Mouse (Mus musculus) urinary bladder, adult 18-20 months (tissue): ENCODE data around the gene Fermt2.

ENCODE experiments used
- DNase-seq, 2 experiments: peaks; one replicate each; pipeline ENCODE4 v3.0.0; 2022; ENCODE audit warnings: low spot score in 2 of 2, mixed read lengths in 2 of 2

The Fermt2 gene

GRCm38 (mm10) chr14:45464036-45465035 lies 65.6 kb downstream of the Fermt2 start:
- no peak for DNase-seq

DNA sequence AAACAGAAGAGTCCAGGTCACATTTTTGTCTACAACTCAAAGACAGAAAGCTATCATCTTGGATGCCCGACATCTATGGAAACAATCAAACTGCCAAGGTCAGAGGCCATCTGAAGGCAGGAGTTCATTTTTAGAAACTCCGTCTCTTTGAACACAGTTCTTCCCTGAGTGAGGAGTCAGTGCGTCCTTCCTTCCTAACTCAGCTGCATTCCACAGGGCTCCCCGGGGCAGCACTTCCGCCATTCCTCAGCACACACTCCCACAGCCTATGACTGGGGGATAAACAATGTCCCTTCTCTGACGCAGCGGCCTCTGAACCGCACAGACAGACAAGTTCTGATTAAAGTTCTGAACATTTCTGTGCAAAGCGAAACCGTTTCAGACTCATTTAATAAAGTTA lies 66.3 kb downstream of the Fermt2 start:
- DNase-seq, result peak in 1 of 2 experiments; percentile 24

GRCm38 (mm10) chr14:45462875-45463475 lies 66.9 kb downstream of the Fermt2 start:
- DNase-seq, result no peak

- no peak for DNase-seq
Measured at GRCm38 (mm10) chr14:45462374-45462773, 67.5 kb downstream of the Fermt2 start.

GRCm38 (mm10) chr14:45461945-45462344 lies 68.0 kb downstream of the Fermt2 start:
- no peak for DNase-seq

- no peak for DNase-seq
Measured at GRCm38 (mm10) chr14:45460491-45460890, 69.4 kb downstream of the Fermt2 start.

GRCm38 (mm10) chr14:45459877-45460276 lies 70.0 kb downstream of the Fermt2 start:
- no peak for DNase-seq

GRCm38 (mm10) chr14:45457003-45457402 lies 72.9 kb downstream of the Fermt2 start:
- no peak for DNase-seq

- DNase-seq, result no peak
Measured at GRCm38 (mm10) chr14:45456502-45456846, 73.4 kb downstream of the Fermt2 start.

GRCm38 (mm10) chr14:45455651-45456501 lies 74.0 kb downstream of the Fermt2 start:
- DNase-seq, result no peak

GRCm38 (mm10) chr14:45453538-45454233 lies 76.2 kb downstream of the Fermt2 start:
- DNase-seq, result no peak

GRCm38 (mm10) chr14:45452861-45453512 lies 76.9 kb downstream of the Fermt2 start:
- no peak for DNase-seq

DNA sequence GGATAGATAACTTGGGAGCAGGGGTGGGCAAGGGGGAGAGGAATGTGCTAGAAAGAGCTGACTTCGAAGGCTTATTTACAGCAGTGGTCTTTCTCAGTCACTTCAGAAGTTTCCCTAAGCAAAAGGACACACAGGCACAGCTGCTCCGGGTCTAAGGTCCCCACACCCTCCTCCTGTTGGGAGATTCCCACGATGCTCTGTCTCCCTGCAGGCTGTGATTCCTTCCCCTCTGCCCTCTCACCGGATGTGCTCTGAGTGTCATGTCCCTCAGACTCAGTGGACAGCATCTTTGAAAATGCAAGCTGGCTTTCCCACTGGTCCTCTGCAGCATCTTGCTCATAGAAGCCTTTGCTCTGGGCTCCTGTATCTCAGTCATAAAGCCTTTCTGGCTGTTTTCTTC lies 77.8 kb downstream of the Fermt2 start:
- DNase-seq, result no peak

DNA sequence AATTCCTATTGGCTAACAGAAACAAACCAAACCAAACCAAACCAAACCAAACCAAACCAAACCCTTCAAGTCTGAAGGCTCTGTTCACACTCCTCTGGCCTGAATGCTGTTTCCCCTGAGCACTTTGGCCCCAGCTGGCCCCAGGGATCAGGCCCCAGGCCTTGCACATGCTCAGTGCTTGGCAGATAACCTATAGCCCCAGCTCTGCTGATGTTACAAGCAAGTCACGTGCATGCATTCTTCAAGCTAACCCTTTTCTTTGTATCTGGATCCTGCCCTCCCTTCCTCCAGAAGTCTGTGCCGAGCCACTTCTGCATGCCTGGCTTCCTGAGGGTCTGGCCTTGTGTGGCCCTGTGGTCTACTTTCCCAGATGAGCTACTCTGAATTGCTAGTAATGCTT lies 78.8 kb downstream of the Fermt2 start:
- DNase-seq, result no peak

DNA sequence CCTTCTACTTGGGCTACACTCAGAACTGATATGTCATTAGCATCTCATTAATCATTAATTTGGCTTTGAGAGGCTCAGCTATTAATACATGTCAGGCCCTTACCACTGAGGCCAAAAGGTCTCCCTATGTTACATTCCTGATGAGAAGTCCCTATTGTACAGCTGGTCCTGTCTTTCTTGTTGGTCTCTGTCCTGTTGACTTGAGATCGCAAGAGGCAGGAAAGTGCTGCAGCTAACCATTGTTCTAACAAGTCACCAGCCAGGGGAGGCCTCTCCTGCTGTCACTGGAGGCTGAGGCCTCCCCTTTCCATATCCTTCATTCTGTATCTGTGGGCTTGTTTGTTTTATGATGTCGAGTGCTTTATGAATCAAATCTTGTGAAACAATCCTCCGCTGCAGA lies 83.1 kb downstream of the Fermt2 start:
- no peak for DNase-seq

DNA sequence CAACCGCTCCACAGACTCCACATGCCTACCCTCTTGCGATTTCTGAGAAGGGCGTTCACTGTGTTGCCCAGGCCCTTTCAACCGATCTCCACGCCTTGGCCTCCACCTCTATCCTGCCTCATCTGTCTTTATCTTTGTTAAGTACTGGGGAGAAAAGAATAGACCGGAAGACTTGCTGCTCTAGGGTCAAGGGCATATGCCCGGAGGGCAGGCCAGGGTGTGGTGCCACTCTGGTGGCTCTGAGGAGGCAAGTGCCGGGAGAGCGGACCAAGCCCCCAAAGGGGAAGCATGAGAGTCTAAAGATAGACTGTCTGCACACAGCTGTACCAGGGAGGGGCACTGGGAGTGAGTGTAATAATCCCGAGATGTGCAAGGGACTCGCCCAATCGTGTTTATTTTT lies 84.5 kb downstream of the Fermt2 start:
- no peak for DNase-seq

- DNase-seq, result no peak
Measured at GRCm38 (mm10) chr14:45444870-45445269, 85.0 kb downstream of the Fermt2 start.

DNA sequence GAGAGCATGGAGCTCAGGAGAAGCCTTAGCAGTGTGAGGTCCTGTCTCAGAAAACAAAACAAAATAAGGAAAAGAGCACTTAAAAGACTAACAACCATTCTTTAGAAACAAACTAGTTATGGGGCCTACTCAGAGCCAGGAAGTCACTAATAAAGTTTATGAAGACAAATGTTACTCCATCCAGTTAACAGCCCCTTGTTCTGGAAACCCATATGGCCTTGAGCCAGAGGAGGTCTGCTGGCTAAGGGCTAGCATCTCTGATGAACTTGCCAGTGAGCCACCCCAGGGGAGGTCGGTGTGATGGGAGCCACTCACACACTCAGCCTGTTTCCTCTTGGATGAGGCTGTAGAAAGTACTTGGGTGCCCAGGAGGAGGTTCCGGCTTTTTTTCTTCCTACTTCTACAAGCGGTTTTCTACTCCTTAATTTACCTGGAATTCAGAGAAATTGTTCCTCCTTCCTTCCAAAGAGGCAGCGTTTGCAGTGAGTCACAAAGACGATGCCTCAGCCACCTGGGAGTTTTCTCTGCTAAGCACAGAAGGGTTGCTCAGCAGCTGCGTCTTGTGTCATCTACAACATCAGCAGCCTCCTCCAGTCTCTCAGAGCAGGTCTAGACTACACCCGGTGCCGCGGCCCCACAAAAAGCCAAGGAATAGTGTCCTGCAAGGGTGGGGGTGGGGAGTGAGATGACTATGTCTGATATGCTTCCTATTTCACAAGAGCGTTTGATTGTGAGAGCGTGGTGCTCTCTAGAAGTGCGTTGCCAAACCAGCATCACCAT lies 86.9 kb downstream of the Fermt2 start:
- DNase-seq, result no peak

DNA sequence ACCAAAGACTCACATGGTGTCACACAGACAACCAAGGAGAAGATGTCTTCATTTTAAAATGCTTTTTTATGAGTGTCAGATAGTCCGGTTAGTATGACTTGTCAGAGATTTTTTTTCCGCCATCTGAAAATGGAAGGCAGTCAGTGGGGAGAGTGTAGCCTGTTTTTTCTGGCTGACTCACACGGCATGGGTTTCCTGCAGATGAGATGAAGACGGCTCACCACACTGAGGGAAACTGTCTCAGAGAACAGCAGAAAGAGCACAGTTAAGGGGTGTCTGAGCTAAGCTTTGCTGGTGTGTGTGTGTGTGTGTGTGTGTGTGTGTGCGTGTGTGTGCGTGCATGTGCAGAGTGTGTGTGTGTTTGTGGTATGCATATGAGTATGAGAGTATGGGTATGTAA lies 88.6 kb downstream of the Fermt2 start:
- DNase-seq, result no peak

DNA sequence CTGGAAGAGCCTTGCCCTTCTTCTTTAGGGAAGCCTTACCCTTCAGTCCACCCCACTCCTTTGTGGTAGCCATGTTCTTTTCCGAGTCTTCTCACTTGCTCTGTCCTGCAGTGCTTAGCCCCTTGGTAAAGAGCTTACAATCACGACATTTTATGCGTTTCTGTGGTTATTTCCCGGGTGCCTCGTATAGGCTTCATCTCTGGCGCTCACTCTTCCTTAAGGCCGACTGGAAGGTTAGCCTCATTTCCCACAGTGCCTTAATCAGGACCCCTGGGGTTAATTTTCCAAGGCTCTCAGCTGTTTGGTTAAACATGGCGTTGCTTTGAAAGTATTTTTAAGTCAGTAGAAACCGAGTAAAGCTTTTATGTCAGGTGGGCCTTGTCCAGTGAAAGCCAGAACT lies 90.5 kb downstream of the Fermt2 start:
- DNase-seq, result no peak
